In the genomic region with DNA sequence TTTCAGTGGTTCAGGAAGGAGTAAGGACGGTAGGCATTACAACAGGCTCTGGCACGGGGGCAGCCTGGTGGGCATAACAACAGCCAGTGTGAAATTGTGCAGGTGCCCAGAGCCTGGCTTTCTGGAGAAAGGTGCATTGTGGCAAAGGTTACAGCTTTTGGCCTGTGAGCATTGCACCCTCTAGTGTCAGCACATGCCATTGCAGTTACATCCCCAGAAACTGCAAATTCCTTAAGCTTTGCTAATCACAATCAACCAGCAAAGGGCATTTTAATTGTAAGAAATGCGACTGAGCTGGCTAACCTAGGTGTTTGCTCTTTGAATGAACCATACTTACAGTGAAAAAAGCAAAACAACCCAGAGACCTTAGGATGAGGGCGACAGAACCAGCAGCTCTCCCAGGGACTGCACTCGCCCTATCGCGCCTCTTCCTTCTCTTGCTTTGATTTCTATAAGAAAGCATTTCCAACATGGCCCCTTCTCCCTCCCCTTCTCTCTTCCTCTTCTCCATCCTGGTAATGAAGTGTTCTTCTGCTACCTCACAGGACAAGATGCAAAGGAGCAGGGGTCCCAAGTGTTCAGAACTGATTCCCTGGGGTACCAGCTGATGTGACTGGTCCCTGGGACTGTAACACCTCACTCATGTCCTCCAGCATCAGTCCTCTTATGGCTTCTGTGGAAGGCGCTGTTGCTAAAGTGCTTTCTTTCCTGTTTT, we compare ENCODE assay signal across 8 mouse cellular contexts. TPM values are rescaled to one million over a fixed set of nuclear protein-coding genes. Genes with fewer than 3 reads are reported as not detected.
A peak's percentile ranks its signal among the peaks of the same experiment; 100 is the strongest.
DNase-seq lines count a peak whose midpoint lies in the region; ATAC-seq lines count a peak whose summit lies in the region.

No protein-coding gene starts in this region.

- H3K27ac ChIP-seq in heart, embryonic 13.5 days (replicated peaks): no peak overlapping the region
- H3K27ac ChIP-seq in kidney, embryonic 14.5 days (ENCODE audit: low read depth, low read length): no peak overlapping the region

- no peaks in the 10 kb centered on the region for H3K36me3 ChIP-seq in heart, embryonic 13.5 days
- no peaks in the 10 kb centered on the region for H3K36me3 ChIP-seq in kidney, embryonic 14.5 days (ENCODE audit: control insufficient read depth, insufficient read depth, low read length)

- H3K27me3 ChIP-seq in heart, embryonic 13.5 days (replicated peaks): peaks cover 57% of the 10 kb centered on the region
- peaks cover 13% of the 10 kb centered on the region; the same call in 1 of the 2 replicates for H3K27me3 ChIP-seq in kidney, embryonic 14.5 days (ENCODE audit: control insufficient read depth, insufficient read depth, low read length)

- peak overlapping the region; percentile 75 for H3K4me2 ChIP-seq in heart, embryonic 13.5 days
- peak overlapping the region; percentile 45 for H3K4me2 ChIP-seq in kidney, embryonic 14.5 days (replicated peaks; ENCODE audit: low read depth, low read length)

- no peak for DNase-seq in frontal cortex, postnatal 25 days (ENCODE audit: low spot score in 2 of 2)
- DNase-seq in adrenal gland, adult 2 months: peak; percentile 66
- DNase-seq in embryo, embryonic 11.5 days (ENCODE audit: low read depth, low spot score): peak; percentile 35
- DNase-seq in lung, postnatal 10 days: peak; percentile 62
- peak; percentile 78 for DNase-seq in retina, postnatal 1 day

- no peaks in the 10 kb centered on the region for H3K9me3 ChIP-seq in heart, embryonic 13.5 days
- no peaks in the 10 kb centered on the region for H3K9me3 ChIP-seq in kidney, embryonic 14.5 days (ENCODE audit: control insufficient read depth, low read length)

- peaks cover 19% of the 10 kb centered on the region for H3K4me1 ChIP-seq in heart, embryonic 13.5 days
- H3K4me1 ChIP-seq in kidney, embryonic 14.5 days (ENCODE audit: control insufficient read depth, insufficient read depth, low read length): peaks cover 12% of the 10 kb centered on the region; the same call in 1 of the 2 replicates

- ATAC-seq in frontal cortex, adult (ENCODE audit: low TSS enrichment): peak; percentile 15; the same call in 1 of the 2 replicates
- no peak for ATAC-seq in heart, embryonic 13.5 days (ENCODE audit: extremely low read depth, insufficient number of reproducible peaks, low FRiP score, low TSS enrichment)
- ATAC-seq in kidney, embryonic 14.5 days (ENCODE audit: low FRiP score, low TSS enrichment): peak; percentile 28; the same call in 1 of the 2 replicates

- peak overlapping the region; percentile 45 for H3K4me3 ChIP-seq in heart, embryonic 13.5 days
- H3K4me3 ChIP-seq in kidney, embryonic 14.5 days (ENCODE audit: low read length): peak overlapping the region; percentile 22; the same call in 1 of the 2 replicates

- peak overlapping the region; percentile 59; the same call in 1 of the 2 replicates for H3K9ac ChIP-seq in heart, embryonic 13.5 days
- no peak overlapping the region for H3K9ac ChIP-seq in kidney, embryonic 14.5 days (ENCODE audit: low read depth, low read length)

- WGBS in heart, embryonic 13.5 days: 2% methylated on average over 8 of the region's 8 CpGs
- WGBS in kidney, embryonic 14.5 days: 4% methylated on average over 8 of the region's 8 CpGs

RNA-seq across cellular contexts. Expression of gene Rhou, which starts 25.3 kb away (rescaled TPM):
- total RNA-seq in adrenal gland, adult 2 months (2021): 10 to 100 TPM; 31.7 to 43.0 TPM
- polyA plus RNA-seq in adrenal gland, adult 2 months (2012; rRNA removed): 12.3 and 13.6 TPM in 2 replicates
- 7.1 and 8.3 TPM in 2 replicates for polyA plus RNA-seq in heart, embryonic 13.5 days (2015; fragmentation: Nextera tagmentation; extraction: Ambion mirVana)
- polyA plus RNA-seq in kidney, embryonic 14.5 days (2014; fragmentation: Nextera tagmentation; extraction: Ambion mirVana): 9.8 and 11.2 TPM in 2 replicates

Comparison
In these comparisons a context has a peak if more than half of its experiments do, and no peak if none do; other contexts are left out.
1. DNase-seq: peak in adrenal gland, adult 2 months (single experiment), embryo, embryonic 11.5 days (single experiment), lung, postnatal 10 days (single experiment) and retina, postnatal 1 day (single experiment); none in frontal cortex, postnatal 25 days (0 of 2).